Mouse (Mus musculus): ENCODE data around the gene Ntn4. TPM values are rescaled to one million over a fixed set of nuclear protein-coding genes. Genes with fewer than 3 reads are reported as not detected.

The Ntn4 gene
- 2.1 and 3.2 TPM in 2 replicates for polyA plus RNA-seq (2016; fragmentation: Nextera tagmentation; extraction: Ambion mirVana)

DNA sequence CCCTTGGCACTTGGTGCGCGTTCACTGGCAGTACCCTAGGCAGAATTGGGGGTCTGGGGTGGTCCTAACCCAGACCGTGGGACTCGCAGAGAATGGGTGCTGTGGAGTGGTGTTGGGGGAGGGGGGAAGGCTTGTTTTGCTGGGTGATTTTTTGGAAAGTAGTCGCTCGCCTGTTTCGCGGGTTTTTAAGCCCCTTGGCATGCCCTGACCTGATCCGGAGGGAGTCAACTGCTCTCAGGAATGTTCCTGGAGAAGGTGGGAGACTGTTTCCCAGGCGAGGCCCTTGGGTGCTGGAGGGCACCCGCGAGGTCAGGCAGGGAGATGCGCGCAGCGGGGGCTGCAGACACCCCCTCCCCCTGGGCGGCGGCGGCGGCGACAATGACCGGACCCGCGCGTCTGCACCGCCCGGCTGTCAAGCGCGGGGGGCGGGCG is at the start of gene Ntn4:
TSS of gene Ntn4 (plus strand) at position 161 of the 432 bp plus-strand sequence.
- peak within 1 kb of the TSS; percentile 85 for H3K4me3 ChIP-seq
- H3K9me3 ChIP-seq: no peaks in the 10 kb centered on the region
- H3K36me3 ChIP-seq: peaks cover 4% of the 10 kb centered on the region; the same call in 1 of the 2 replicates
- WGBS: 3% methylated on average over 19 of the region's 30 CpGs
- H3K4me1 ChIP-seq: peaks cover 14% of the 10 kb centered on the region
- H3K9ac ChIP-seq: peak within 1 kb of the TSS; percentile 92
- peaks cover 5% of the 10 kb centered on the region; the same call in 1 of the 2 replicates for H3K27me3 ChIP-seq (replicated peaks)
- ATAC-seq (ENCODE audit: low FRiP score, low read depth): peak; percentile 51
- peak within 1 kb of the TSS; percentile 43; the same call in 1 of the 2 replicates for H3K27ac ChIP-seq
- peak within 1 kb of the TSS; percentile 96 for H3K4me2 ChIP-seq (replicated peaks)

DNA sequence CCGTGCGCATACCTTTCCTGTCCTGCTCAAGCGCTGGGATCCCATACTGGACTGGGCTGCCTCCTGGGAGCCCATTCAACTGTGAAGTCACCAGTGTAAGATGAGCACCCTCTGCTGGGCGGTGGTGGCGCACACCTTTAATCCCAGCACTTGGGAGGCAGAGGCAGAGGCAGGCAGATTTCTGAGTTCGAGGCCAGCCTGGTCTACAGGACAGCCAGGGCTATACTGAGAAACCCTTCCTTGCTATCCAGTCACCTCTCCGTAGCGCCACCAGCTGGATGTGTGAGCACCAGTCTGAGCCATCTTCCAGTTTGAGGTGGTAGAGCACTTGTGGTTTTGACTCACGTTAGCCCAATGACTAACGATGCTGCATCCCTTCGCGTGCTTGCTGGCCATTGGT is 48.0 kb upstream of the Ntn4 start:
- Histone ChIP-seq H3K9me3 (no peaks in the 10 kb centered on the region), H3K36me3 (no peaks in the 10 kb centered on the region), H3K4me3 (no peak overlapping the region), H3K27ac (no peak overlapping the region), H3K27me3 (replicated peaks) (no peaks in the 10 kb centered on the region), H3K4me2 (replicated peaks) (no peak overlapping the region), H3K4me1 (peaks cover 14% of the 10 kb centered on the region), H3K9ac (no peak overlapping the region)
- ATAC-seq (ENCODE audit: low FRiP score, low read depth): no peak
- WGBS: 59% methylated on average over 12 of the region's 12 CpGs

DNA sequence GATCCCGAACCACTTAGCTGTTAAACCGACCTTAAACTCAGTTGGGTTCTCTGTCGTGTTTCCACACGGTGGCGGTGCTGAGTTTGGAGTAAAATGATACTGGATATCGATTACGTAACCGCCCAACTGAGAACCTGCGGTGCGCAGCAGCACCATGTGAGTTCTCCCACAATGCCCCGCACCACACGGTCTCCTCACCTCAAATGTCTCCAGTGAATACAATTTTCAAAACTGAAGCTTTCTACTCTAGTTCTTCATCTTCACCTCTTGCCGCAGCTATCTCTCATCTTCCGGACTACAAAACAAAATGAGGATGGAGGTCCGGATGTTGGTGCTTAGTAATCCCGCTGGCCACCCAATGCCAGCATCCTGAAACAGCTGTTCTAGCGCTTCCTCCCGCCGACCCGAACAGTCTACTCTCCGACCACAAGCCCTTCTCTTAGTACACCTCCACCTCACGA is 46.4 kb upstream of the Ntn4 start:
- no peak overlapping the region for H3K27ac ChIP-seq
- H3K4me1 ChIP-seq: 0 out of 2 replicates have a peak, but pooled peaks cover 3% of the 10 kb centered on the region
- H3K9me3 ChIP-seq: no peaks in the 10 kb centered on the region
- H3K4me2 ChIP-seq (replicated peaks): peak overlapping the region; percentile 68
- H3K27me3 ChIP-seq (replicated peaks): no peaks in the 10 kb centered on the region
- WGBS: 2% methylated on average over 22 of the region's 22 CpGs
- H3K4me3 ChIP-seq: peak overlapping the region; percentile 34
- H3K9ac ChIP-seq: peak overlapping the region; percentile 45
- H3K36me3 ChIP-seq: no peaks in the 10 kb centered on the region
- peak; percentile 48 for ATAC-seq (ENCODE audit: low FRiP score, low read depth)

DNA sequence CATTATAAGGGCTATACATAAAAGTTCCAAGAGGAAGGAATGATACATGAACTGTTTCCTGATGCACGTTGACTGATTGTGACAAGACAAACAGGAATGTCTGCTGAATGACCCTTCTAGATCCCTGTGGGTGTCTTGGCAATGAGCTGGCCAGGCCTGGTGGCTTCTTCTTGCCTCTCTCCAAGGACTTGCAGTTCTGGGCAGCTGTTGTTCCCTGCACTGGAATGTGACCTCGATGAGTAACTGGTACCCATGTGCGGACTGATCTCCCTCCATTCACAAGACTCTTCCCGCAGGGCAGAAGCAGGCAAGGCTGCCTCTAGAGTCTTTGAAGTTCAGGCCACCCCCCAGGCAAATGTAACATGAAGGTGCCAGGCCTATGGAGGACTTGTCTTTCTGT is 44.6 kb upstream of the Ntn4 start:
- no peaks in the 10 kb centered on the region for H3K9me3 ChIP-seq
- 68% methylated on average over 4 of the region's 4 CpGs for WGBS
- no peak overlapping the region for H3K4me3 ChIP-seq
- no peak overlapping the region for H3K9ac ChIP-seq
- H3K4me1 ChIP-seq: no peaks in the 10 kb centered on the region
- H3K27ac ChIP-seq: no peak overlapping the region
- H3K4me2 ChIP-seq (replicated peaks): no peak overlapping the region
- ATAC-seq (ENCODE audit: low FRiP score, low read depth): no peak
- no peaks in the 10 kb centered on the region for H3K36me3 ChIP-seq
- no peaks in the 10 kb centered on the region for H3K27me3 ChIP-seq (replicated peaks)

DNA sequence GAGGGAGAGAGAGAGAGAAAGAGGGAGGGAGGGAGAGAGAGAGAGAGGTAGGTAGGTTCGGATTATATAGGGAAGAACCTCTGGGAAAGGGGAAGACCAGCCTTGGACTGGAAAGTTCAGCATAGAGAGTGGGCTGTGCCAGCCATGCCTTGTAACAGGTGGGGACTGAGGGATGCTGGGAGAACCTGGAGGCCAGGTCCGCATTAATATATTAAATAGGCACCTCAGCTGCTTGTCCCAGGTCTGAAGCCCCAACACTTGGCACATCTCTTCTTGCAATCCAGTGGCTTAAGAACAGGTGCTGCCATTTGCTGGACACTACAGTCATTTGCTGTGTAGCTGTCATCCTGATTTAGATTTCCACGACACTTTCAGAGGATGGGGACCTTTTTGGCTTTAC is 43.8 kb upstream of the Ntn4 start:
- H3K27me3 ChIP-seq (replicated peaks): no peaks in the 10 kb centered on the region
- H3K27ac ChIP-seq: no peak overlapping the region
- ATAC-seq (ENCODE audit: low FRiP score, low read depth): no peak
- no peak overlapping the region for H3K4me2 ChIP-seq (replicated peaks)
- no peaks in the 10 kb centered on the region for H3K36me3 ChIP-seq
- H3K9me3 ChIP-seq: no peaks in the 10 kb centered on the region
- no peak overlapping the region for H3K9ac ChIP-seq
- no peaks in the 10 kb centered on the region for H3K4me1 ChIP-seq
- H3K4me3 ChIP-seq: no peak overlapping the region
- 84% methylated on average over 3 of the region's 3 CpGs for WGBS

DNA sequence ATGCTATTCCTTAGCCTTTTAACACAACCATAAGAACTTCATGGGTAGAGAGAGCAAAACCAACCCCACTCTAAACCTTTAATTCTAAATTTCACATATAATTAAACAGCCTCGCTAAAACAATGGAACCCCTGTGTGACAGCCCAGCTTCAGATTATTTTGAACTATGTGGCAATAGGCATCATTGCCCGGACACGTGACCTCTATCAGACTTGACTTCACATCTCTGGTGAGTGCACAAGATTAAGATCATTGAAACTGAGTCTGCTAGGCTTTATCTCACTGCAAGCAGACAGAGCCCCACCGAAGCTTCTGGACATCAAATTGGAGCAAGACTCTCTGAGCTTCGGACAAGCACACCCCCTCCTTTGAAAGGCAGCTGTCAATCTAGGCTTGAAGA is 38.2 kb upstream of the Ntn4 start:
- no peaks in the 10 kb centered on the region for H3K36me3 ChIP-seq
- no peaks in the 10 kb centered on the region for H3K27me3 ChIP-seq (replicated peaks)
- H3K9me3 ChIP-seq: no peaks in the 10 kb centered on the region
- no peak overlapping the region for H3K9ac ChIP-seq
- ATAC-seq (ENCODE audit: low FRiP score, low read depth): no peak
- H3K4me3 ChIP-seq: no peak overlapping the region
- H3K4me2 ChIP-seq (replicated peaks): no peak overlapping the region
- no peak overlapping the region for H3K27ac ChIP-seq
- 89% methylated on average over 5 of the region's 5 CpGs for WGBS
- H3K4me1 ChIP-seq: no peaks in the 10 kb centered on the region

DNA sequence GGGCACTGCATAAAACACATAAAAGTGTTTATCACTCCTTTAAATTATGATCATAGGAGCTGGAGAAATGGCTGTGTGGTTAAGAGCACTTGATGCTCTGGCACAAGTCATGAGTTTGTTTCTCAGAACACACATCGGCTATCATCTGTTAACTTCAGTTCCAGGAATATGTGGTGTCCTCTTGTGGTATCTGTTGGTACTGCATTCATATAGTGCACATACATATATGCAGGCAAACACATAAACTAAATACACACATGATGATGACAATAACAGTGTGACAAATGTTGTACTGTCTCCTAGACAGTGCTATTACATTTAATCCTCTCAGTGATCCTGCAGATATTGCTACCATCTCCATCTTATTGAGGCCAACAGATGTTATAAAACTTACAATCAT is 37.2 kb upstream of the Ntn4 start:
- WGBS: 98% methylated on average over 1 of the region's 1 CpGs
- ATAC-seq (ENCODE audit: low FRiP score, low read depth): no peak
- Histone ChIP-seq H3K4me2 (replicated peaks) (no peak overlapping the region), H3K4me3 (no peak overlapping the region), H3K27me3 (replicated peaks) (no peaks in the 10 kb centered on the region), H3K9me3 (no peaks in the 10 kb centered on the region), H3K36me3 (no peaks in the 10 kb centered on the region), H3K27ac (no peak overlapping the region), H3K4me1 (no peaks in the 10 kb centered on the region), H3K9ac (no peak overlapping the region)

DNA sequence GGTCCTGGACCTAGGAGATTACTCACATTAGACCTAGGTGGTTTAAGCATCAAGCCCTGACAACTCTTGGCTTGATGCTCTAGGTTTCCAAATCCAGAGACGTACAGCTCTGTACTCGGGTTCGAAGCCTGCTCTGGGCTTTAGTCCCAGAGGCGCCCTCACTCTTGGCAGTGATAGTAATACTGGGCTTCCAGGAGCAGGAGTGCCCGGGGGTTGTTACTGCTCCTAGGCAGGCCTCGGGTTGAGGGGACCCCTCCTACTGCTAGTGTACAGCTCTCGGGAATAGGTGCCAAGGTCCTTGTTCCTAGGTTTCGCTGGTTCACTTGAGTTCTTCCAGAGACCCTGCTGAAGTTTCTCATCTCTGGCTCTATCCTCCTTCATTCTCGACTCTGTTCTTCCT is 34.2 kb upstream of the Ntn4 start:
- no peaks in the 10 kb centered on the region for H3K4me1 ChIP-seq
- 92% methylated on average over 9 of the region's 9 CpGs for WGBS
- no peaks in the 10 kb centered on the region for H3K9me3 ChIP-seq
- H3K9ac ChIP-seq: no peak overlapping the region
- no peak overlapping the region for H3K4me3 ChIP-seq
- H3K27me3 ChIP-seq (replicated peaks): no peaks in the 10 kb centered on the region
- no peak for ATAC-seq (ENCODE audit: low FRiP score, low read depth)
- H3K27ac ChIP-seq: no peak overlapping the region
- no peaks in the 10 kb centered on the region for H3K36me3 ChIP-seq
- no peak overlapping the region for H3K4me2 ChIP-seq (replicated peaks)

DNA sequence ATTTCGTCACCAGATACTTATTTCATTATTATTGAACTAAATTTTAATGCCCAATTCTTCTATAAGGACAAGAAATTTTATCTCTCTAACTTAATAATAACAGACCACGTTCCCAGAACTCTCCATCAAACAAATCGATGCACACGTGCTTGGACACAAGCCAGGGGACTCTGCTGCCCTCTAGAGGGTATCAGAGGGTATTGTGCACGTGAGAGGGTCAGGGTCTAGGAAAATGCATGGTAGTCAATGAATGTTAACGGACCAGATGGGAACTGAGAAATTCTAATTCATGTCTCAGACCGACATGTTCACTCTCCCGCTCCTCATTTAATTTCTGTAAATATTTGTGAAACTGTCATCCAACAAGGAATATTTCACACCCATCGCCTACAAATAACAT is 32.4 kb upstream of the Ntn4 start:
- Histone ChIP-seq H3K36me3 (no peaks in the 10 kb centered on the region), H3K27ac (no peak overlapping the region), H3K4me2 (replicated peaks) (no peak overlapping the region), H3K4me3 (no peak overlapping the region), H3K9ac (no peak overlapping the region), H3K27me3 (replicated peaks) (no peaks in the 10 kb centered on the region), H3K4me1 (no peaks in the 10 kb centered on the region), H3K9me3 (no peaks in the 10 kb centered on the region)
- no peak for ATAC-seq (ENCODE audit: low FRiP score, low read depth)
- WGBS: 62% methylated on average over 9 of the region's 9 CpGs

DNA sequence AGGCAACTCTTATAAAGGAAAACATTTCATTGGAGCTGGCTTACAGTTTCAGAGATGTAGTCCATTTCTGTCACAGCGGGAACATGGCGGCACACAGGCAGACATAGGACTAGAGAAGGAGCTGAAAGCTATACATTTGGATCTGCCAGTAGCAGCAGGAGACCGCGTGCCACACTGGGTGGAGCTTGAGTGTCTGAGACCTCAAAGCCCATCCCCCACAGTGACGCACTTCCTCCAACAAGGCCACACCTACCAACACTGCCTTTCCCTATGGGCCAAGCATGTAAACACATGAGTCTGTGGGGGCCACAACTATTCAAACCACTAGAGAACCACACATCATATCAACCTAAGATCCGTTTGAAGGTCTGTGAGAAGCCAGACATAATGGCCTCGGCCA is 31.2 kb upstream of the Ntn4 start:
- Histone ChIP-seq H3K4me3 (no peak overlapping the region), H3K36me3 (no peaks in the 10 kb centered on the region), H3K4me1 (no peaks in the 10 kb centered on the region), H3K4me2 (replicated peaks) (no peak overlapping the region), H3K9me3 (no peaks in the 10 kb centered on the region), H3K27me3 (replicated peaks) (no peaks in the 10 kb centered on the region), H3K27ac (no peak overlapping the region), H3K9ac (no peak overlapping the region)
- 88% methylated on average over 7 of the region's 7 CpGs for WGBS
- no peak for ATAC-seq (ENCODE audit: low FRiP score, low read depth)

DNA sequence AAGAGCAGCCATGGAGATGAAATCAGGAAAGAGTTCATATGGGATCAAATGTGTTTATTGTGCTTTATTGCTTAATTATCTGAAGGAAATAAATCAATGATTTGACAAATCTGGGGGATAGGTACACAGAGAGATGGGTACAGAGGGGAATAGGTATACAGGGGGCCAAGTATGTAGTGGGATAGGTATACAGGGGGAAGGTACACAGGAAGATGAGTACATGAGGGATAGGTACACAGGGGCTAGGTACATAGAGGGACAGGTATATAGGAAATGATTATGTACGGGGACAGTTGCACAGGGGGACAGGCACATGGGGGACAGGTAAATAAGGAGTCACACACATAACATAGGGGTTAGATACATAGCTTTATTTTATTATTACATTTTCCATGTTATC is 29.6 kb upstream of the Ntn4 start:
- Histone ChIP-seq H3K27me3 (replicated peaks) (no peaks in the 10 kb centered on the region), H3K4me1 (no peaks in the 10 kb centered on the region), H3K27ac (no peak overlapping the region), H3K9me3 (no peaks in the 10 kb centered on the region), H3K9ac (no peak overlapping the region), H3K4me2 (replicated peaks) (no peak overlapping the region), H3K4me3 (no peak overlapping the region), H3K36me3 (no peaks in the 10 kb centered on the region)
- ATAC-seq (ENCODE audit: low FRiP score, low read depth): no peak
- WGBS: 97% methylated on average over 1 of the region's 1 CpGs

DNA sequence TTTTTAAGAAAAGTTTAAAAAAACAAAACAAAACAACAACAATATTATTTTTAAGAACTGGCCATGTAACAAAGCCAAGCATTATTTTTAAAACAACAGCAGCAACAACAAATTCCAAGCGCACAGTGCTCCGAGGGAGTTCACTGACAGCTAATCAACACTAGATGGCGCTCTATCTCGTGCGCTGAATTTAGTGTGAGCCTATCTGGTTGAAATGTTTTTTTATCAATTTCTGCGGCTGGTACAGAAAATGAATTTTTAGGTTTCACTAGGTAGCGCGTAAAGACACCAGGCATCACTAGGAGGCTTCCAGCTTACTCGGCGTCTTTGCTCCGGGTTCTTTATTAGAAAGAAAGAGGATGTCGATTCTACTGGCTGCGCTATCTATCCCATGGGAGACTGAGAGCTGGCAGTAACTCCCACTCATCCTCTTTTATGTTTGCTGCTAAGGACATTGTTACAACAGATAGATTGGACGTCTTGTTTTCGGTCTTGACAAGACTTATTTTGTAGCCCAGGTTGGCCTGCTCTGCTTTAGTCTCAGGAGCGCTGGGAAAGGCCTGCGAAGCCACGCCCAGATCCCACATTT is 29.0 kb upstream of the Ntn4 start:
- Histone ChIP-seq H3K9ac (no peak overlapping the region), H3K4me1 (no peaks in the 10 kb centered on the region), H3K27ac (no peak overlapping the region), H3K36me3 (no peaks in the 10 kb centered on the region), H3K4me3 (no peak overlapping the region), H3K9me3 (no peaks in the 10 kb centered on the region), H3K27me3 (replicated peaks) (no peaks in the 10 kb centered on the region), H3K4me2 (replicated peaks) (no peak overlapping the region; the same call in 1 of the 2 replicates)
- WGBS: 50% methylated on average over 18 of the region's 18 CpGs
- no peak for ATAC-seq (ENCODE audit: low FRiP score, low read depth)

DNA sequence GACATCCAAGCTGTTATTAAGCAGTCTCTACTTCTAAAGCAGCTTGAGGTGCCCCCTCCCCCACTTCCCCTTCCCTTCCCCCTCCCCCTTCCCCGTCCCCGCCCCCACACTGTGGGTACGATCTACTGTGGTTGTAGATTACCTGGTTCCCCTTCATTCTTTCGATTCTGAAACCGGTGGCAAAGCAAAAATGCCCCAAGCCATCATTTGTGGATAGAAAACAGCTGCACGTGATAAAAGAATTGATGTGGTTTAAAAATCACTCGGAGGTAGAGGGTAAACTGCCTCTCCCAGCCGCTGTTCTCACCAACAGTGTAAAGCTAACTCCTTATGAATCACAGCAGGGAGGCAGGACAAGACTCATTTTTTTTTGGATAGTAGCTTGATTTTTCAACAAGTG is 25.6 kb upstream of the Ntn4 start:
- no peaks in the 10 kb centered on the region for H3K4me1 ChIP-seq
- H3K36me3 ChIP-seq: no peaks in the 10 kb centered on the region
- H3K9ac ChIP-seq: no peak overlapping the region
- WGBS: 81% methylated on average over 8 of the region's 8 CpGs
- no peak overlapping the region for H3K4me2 ChIP-seq (replicated peaks)
- H3K9me3 ChIP-seq: no peaks in the 10 kb centered on the region
- no peak for ATAC-seq (ENCODE audit: low FRiP score, low read depth)
- H3K4me3 ChIP-seq: no peak overlapping the region
- no peak overlapping the region for H3K27ac ChIP-seq
- H3K27me3 ChIP-seq (replicated peaks): no peaks in the 10 kb centered on the region
